Mouse (Mus musculus): ENCODE results near the gene Far1. TPM values are rescaled to one million over a fixed set of nuclear protein-coding genes. Genes with fewer than 3 reads are reported as not detected.

Gene Far1
- polyA plus RNA-seq, 1 experiment: 13.9 TPM

- no peaks in the 10 kb centered on the region for H3K36me3 ChIP-seq (ENCODE audit: control insufficient read depth, insufficient read depth)
- no peak overlapping the region for H3K4me3 ChIP-seq (ENCODE audit: insufficient read depth, poor library complexity, severe bottlenecking)
- H3K79me2 ChIP-seq (ENCODE audit: control insufficient read depth, insufficient read depth): no peaks in the 10 kb centered on the region
- H3K79me3 ChIP-seq (ENCODE audit: low read depth): no peaks in the 10 kb centered on the region
- TF ChIP-seq MYOG (IDR thresholded peaks at IDR 0.05; ENCODE audit: control insufficient read depth, extremely low read depth, insufficient read length) (no peak), CTCF (IDR thresholded peaks at IDR 0.05; ENCODE audit: control insufficient read depth, insufficient read depth, insufficient read length) (no peak), USF1 (IDR thresholded peaks at IDR 0.05; ENCODE audit: low read depth) (no peak), MYOD1 (IDR thresholded peaks at IDR 0.05; ENCODE audit: control insufficient read depth, insufficient read length, low read depth) (no peak), MAX (IDR thresholded peaks at IDR 0.05) (no peak), FOSL1 (IDR thresholded peaks at IDR 0.05; ENCODE audit: insufficient read depth, low read length, poor library complexity, severe bottlenecking) (no peak), CEBPB (IDR thresholded peaks at IDR 0.05; ENCODE audit: low read depth) (no peak)
- H3K27me3 ChIP-seq (ENCODE audit: control insufficient read depth, insufficient read depth, insufficient read length): no peaks in the 10 kb centered on the region
- no peak overlapping the region for H3ac ChIP-seq (ENCODE audit: control insufficient read depth, insufficient read length, low read depth)
Measured at GRCm38 (mm10) chr7:113591557-113592354, 78.1 kb downstream of the Far1 start.

- Histone ChIP-seq H3K79me3 (ENCODE audit: low read depth) (no peaks in the 10 kb centered on the region), H3K4me3 (ENCODE audit: insufficient read depth, poor library complexity, severe bottlenecking) (no peak overlapping the region), H3K36me3 (ENCODE audit: control insufficient read depth, insufficient read depth) (no peaks in the 10 kb centered on the region), H3ac (ENCODE audit: control insufficient read depth, insufficient read length, low read depth) (no peak overlapping the region), H3K27me3 (ENCODE audit: control insufficient read depth, insufficient read depth, insufficient read length) (no peaks in the 10 kb centered on the region), H3K79me2 (ENCODE audit: control insufficient read depth, insufficient read depth) (no peaks in the 10 kb centered on the region)
- no peak for TF ChIP-seq MYOD1 (IDR thresholded peaks at IDR 0.05; ENCODE audit: control insufficient read depth, insufficient read length, low read depth)
- TF ChIP-seq MAX (IDR thresholded peaks at IDR 0.05): no peak
Measured at GRCm38 (mm10) chr7:113592696-113593095, 79.1 kb downstream of the Far1 start.

GRCm38 (mm10) chr7:113594363-113594762, 80.7 kb downstream of the Far1 start:
- no peaks in the 10 kb centered on the region for H3K27me3 ChIP-seq (ENCODE audit: control insufficient read depth, insufficient read depth, insufficient read length)
- no peak overlapping the region for H3ac ChIP-seq (ENCODE audit: control insufficient read depth, insufficient read length, low read depth)
- TF ChIP-seq USF1 (IDR thresholded peaks at IDR 0.05; ENCODE audit: low read depth) (no peak), MAX (IDR thresholded peaks at IDR 0.05) (no peak)
- no peaks in the 10 kb centered on the region for H3K36me3 ChIP-seq (ENCODE audit: control insufficient read depth, insufficient read depth)
- H3K79me3 ChIP-seq (ENCODE audit: low read depth): no peaks in the 10 kb centered on the region
- H3K79me2 ChIP-seq (ENCODE audit: control insufficient read depth, insufficient read depth): no peaks in the 10 kb centered on the region
- no peak overlapping the region for H3K4me3 ChIP-seq (ENCODE audit: insufficient read depth, poor library complexity, severe bottlenecking)

GRCm38 (mm10) chr7:113597231-113597630, 83.6 kb downstream of the Far1 start:
- no peaks in the 10 kb centered on the region for H3K36me3 ChIP-seq (ENCODE audit: control insufficient read depth, insufficient read depth)
- no peaks in the 10 kb centered on the region for H3K79me3 ChIP-seq (ENCODE audit: low read depth)
- H3K79me2 ChIP-seq (ENCODE audit: control insufficient read depth, insufficient read depth): no peaks in the 10 kb centered on the region
- no peak overlapping the region for H3K4me3 ChIP-seq (ENCODE audit: insufficient read depth, poor library complexity, severe bottlenecking)
- H3K27me3 ChIP-seq (ENCODE audit: control insufficient read depth, insufficient read depth, insufficient read length): peaks cover 7% of the 10 kb centered on the region
- TF ChIP-seq USF1 (IDR thresholded peaks at IDR 0.05; ENCODE audit: low read depth): no peak
- no peak for TF ChIP-seq CTCF (IDR thresholded peaks at IDR 0.05; ENCODE audit: control insufficient read depth, insufficient read depth, insufficient read length)
- TF ChIP-seq FOSL1 (IDR thresholded peaks at IDR 0.05; ENCODE audit: insufficient read depth, low read length, poor library complexity, severe bottlenecking): no peak
- no peak overlapping the region for H3ac ChIP-seq (ENCODE audit: control insufficient read depth, insufficient read length, low read depth)

- no peaks in the 10 kb centered on the region for H3K36me3 ChIP-seq (ENCODE audit: control insufficient read depth, insufficient read depth)
- H3K4me3 ChIP-seq (ENCODE audit: insufficient read depth, poor library complexity, severe bottlenecking): no peak overlapping the region
- no peaks in the 10 kb centered on the region for H3K79me2 ChIP-seq (ENCODE audit: control insufficient read depth, insufficient read depth)
- TF ChIP-seq CEBPB (IDR thresholded peaks at IDR 0.05; ENCODE audit: low read depth) (no peak), MYOD1 (IDR thresholded peaks at IDR 0.05; ENCODE audit: control insufficient read depth, insufficient read length, low read depth) (no peak), FOSL1 (IDR thresholded peaks at IDR 0.05; ENCODE audit: insufficient read depth, low read length, poor library complexity, severe bottlenecking) (no peak), MAX (IDR thresholded peaks at IDR 0.05) (no peak), MYOG (IDR thresholded peaks at IDR 0.05; ENCODE audit: control insufficient read depth, extremely low read depth, insufficient read length) (no peak), USF1 (IDR thresholded peaks at IDR 0.05; ENCODE audit: low read depth) (no peak), CTCF (IDR thresholded peaks at IDR 0.05; ENCODE audit: control insufficient read depth, insufficient read depth, insufficient read length) (no peak)
- peaks cover 9% of the 10 kb centered on the region for H3K27me3 ChIP-seq (ENCODE audit: control insufficient read depth, insufficient read depth, insufficient read length)
- H3ac ChIP-seq (ENCODE audit: control insufficient read depth, insufficient read length, low read depth): no peak overlapping the region
- H3K79me3 ChIP-seq (ENCODE audit: low read depth): no peaks in the 10 kb centered on the region
Measured at GRCm38 (mm10) chr7:113601803-113602202, 88.2 kb downstream of the Far1 start.

GRCm38 (mm10) chr7:113607928-113608327, 94.3 kb downstream of the Far1 start:
- no peaks in the 10 kb centered on the region for H3K79me3 ChIP-seq (ENCODE audit: low read depth)
- no peak overlapping the region for H3ac ChIP-seq (ENCODE audit: control insufficient read depth, insufficient read length, low read depth)
- H3K27me3 ChIP-seq (ENCODE audit: control insufficient read depth, insufficient read depth, insufficient read length): peaks cover 6% of the 10 kb centered on the region
- no peak for TF ChIP-seq USF1 (IDR thresholded peaks at IDR 0.05; ENCODE audit: low read depth)
- no peak for TF ChIP-seq CEBPB (IDR thresholded peaks at IDR 0.05; ENCODE audit: low read depth)
- no peak for TF ChIP-seq MYOG (IDR thresholded peaks at IDR 0.05; ENCODE audit: control insufficient read depth, extremely low read depth, insufficient read length)
- no peak for TF ChIP-seq CTCF (IDR thresholded peaks at IDR 0.05; ENCODE audit: control insufficient read depth, insufficient read depth, insufficient read length)
- TF ChIP-seq FOSL1 (IDR thresholded peaks at IDR 0.05; ENCODE audit: insufficient read depth, low read length, poor library complexity, severe bottlenecking): no peak
- TF ChIP-seq MAX (IDR thresholded peaks at IDR 0.05): no peak
- no peak for TF ChIP-seq MYOD1 (IDR thresholded peaks at IDR 0.05; ENCODE audit: control insufficient read depth, insufficient read length, low read depth)
- H3K36me3 ChIP-seq (ENCODE audit: control insufficient read depth, insufficient read depth): no peaks in the 10 kb centered on the region
- H3K4me3 ChIP-seq (ENCODE audit: insufficient read depth, poor library complexity, severe bottlenecking): no peak overlapping the region
- no peaks in the 10 kb centered on the region for H3K79me2 ChIP-seq (ENCODE audit: control insufficient read depth, insufficient read depth)
